ENCODE assay signal across 14 mouse cellular contexts in the genomic region with DNA sequence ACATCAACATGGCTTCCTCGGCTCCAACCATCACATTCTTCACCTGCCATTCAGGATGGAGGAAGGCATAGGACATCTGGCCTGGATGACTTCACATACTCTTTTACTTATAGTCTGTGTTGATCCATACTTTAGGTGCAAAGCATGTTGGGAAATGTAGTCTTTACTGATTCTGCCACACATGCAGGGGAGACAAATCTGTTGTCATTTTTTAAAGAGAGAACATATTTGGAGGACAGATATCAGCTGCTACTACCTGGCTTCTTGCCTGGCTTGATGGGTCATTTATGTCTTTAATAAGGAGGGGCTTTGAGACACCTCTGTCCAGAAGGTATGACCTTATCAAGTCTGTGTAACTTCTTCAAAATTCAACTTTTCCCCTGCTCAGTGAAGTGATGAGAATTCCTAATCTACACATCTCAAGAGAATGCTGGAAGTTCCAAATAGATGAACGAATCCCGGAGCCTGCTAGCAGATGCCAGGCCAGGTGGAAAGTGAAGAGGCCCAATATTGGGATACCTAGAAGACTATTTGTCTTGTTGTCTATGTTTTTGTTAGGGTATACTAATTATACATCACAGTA.
"Had no signal": no experiment of that assay in that cellular context is flagged by ENCODE, and none has a peak within 500 bp of the region (broad histone marks: within the 10 kb centered on the region; RNA-seq: fewer than 3 reads in every experiment).

No protein-coding gene starts in this region.

- H3K4me1 ChIP-seq: neural tube, embryonic 13.5 days; neural tube, embryonic 15.5 days; stomach, embryonic 15.5 days had no signal

- H3K4me2 ChIP-seq: neural tube, embryonic 13.5 days; neural tube, embryonic 15.5 days; stomach, embryonic 15.5 days had no signal

- H3K36me3 ChIP-seq: neural tube, embryonic 13.5 days; neural tube, embryonic 15.5 days; stomach, embryonic 15.5 days had no signal

- H3K9me3 ChIP-seq: neural tube, embryonic 13.5 days; neural tube, embryonic 15.5 days; stomach, embryonic 15.5 days had no signal

- H3K27ac ChIP-seq: neural tube, embryonic 13.5 days; neural tube, embryonic 15.5 days; stomach, embryonic 15.5 days had no signal

- DNase-seq: retina, postnatal 1 day; right cerebral cortex, adult 18-20 months; right cerebral cortex, postnatal 14 days; right cerebral cortex, postnatal 25 days; right cerebral cortex, postnatal 4 days; spleen, adult 18-20 months; thymus, adult 18-20 months; thymus, adult 2 months; thymus, postnatal 14 days; thymus, postnatal 25 days; thymus, postnatal 36 days had no signal

- H3K27me3 ChIP-seq: neural tube, embryonic 13.5 days; neural tube, embryonic 15.5 days; stomach, embryonic 15.5 days had no signal

- H3K4me3 ChIP-seq: neural tube, embryonic 13.5 days; neural tube, embryonic 15.5 days; stomach, embryonic 15.5 days had no signal

- H3K9ac ChIP-seq: neural tube, embryonic 13.5 days; neural tube, embryonic 15.5 days; stomach, embryonic 15.5 days had no signal
